Mouse (Mus musculus) gastrocnemius, postnatal 14 days (tissue): Measurements from ENCODE around the gene Uba5. TPM values are rescaled to one million over a fixed set of nuclear protein-coding genes. Genes with fewer than 3 reads are reported as not detected.

Experiments used
- DNase-seq: peaks from one replicate; pipeline ENCODE4 v3.0.0; 2021; ENCODE audit warnings: mixed read lengths
- intact Hi-C: fragments of 180-260 bp; cut with DNase I; formaldehyde crosslinking; loops from one replicate; pipeline ENCODE4 v1.15.1; 2025; ENCODE audit warnings: low total_unique reads
- total RNA-seq, 2 experiments: library from RNA; stranded (reverse); gene quantifications; 2 replicates each; pipeline ENCODE4 v1.2.3; 2021

The Uba5 gene
- total RNA-seq, 2 experiments from 2014 or later, result 12.0 to 15.2 TPM

DNA sequence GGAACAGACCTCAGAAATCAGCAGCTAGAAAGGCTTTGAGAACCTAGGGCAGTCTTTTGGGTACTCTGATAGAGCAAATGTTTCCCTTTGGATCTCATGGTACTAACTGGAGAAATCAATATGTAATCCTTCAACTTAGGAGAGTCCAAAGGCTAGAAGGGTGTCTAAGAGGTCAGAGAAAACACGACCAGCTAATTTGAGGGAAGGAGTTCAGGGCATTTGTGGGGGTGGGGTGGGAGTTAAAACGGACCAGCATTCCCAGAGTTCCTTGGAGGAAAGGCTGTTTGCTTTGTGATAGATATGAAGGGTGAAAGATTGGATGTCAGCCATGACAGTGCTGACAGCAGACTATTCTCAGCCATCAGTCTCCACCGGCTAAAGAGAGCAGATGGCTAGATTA lies 62.3 kb downstream of the Uba5 start:
- intact Hi-C loops, result no loop called here

More for the DNA sequence above, 62.3 kb downstream of the Uba5 start:
- DNase-seq, result no peak

Other genes with a start within 250 kb of the Uba5 start
- 1 to 10 TPM; 1.8 TPM for gene Nphp3, start 60.6 kb downstream of the Uba5 start, total RNA-seq
- gene Gm28305, start 22.5 kb downstream of the Uba5 start, total RNA-seq, result not detected
- 10 to 100 TPM; 20.8 to 24.1 TPM for gene Acad11, start 243 bp upstream of the Uba5 start, total RNA-seq
- gene Ackr4, start 63.8 kb upstream of the Uba5 start, total RNA-seq, result 1 to 10 TPM; 1.9 to 2.7 TPM
- 10 to 100 TPM; 19.2 to 24.1 TPM for gene Dnajc13, start 199.8 kb upstream of the Uba5 start, total RNA-seq